Mouse (Mus musculus): ENCODE measurements at regions not wholly inside any gene's neighbourhood (a gene's known extent, or its start where the extent isn't known, plus 50 kb on each side); places are given as distances from the start of the nearest gene placed in this dataset.
"Not testable (repeated sequence)": the region's sequence is repeated elsewhere in the genome, so short reads cannot be mapped to it uniquely, and the experiment has no call there.

DNA sequence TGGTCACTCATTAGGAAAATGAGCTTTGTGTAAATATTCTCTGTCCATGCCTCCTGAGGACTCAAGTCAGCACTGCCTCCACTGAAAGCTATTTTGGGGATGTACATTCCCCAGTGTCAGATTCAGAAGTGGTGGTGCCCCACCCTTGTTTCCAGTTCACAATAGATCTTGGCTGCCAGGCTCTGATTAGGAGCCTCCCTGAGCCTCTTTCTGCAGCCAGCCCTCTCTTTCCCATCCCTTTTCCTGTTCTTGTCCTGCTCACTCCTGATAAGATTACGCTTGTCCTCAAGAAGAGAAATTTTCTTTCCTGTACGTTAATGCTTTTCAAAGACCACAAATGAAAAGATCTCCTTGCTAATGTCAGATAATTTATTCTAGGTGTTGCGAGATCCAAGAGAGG is 465.2 kb downstream of the Ets1 start:
- intact Hi-C loops (cut with DNase I; ENCODE audit: low total_unique reads): no loop called here
- no peak for DNase-seq

DNA sequence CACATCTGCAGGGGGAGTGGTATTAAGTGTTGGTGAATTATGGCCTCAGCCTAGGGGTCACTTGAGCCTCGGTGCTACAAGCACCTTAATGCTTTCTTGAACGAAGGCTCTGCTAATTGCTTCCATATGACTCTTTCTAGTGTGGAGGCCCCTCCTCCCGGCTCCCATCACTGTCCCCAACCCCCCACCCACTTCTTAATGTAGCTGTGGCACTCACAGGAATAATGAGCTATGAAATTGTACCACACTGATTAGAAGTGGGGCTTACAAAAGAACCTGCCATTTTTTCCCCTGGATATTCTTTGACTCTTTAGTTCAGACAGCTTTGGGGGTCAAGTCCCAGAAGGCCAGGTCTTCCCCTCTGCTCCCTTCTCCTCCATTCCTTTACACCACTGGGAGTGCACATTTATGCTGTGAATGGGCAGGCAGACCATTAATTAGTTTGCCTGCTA is 468.6 kb downstream of the Ets1 start:
- intact Hi-C loops (cut with DNase I; ENCODE audit: low total_unique reads): no loop called here
- DNase-seq: no peak

DNA sequence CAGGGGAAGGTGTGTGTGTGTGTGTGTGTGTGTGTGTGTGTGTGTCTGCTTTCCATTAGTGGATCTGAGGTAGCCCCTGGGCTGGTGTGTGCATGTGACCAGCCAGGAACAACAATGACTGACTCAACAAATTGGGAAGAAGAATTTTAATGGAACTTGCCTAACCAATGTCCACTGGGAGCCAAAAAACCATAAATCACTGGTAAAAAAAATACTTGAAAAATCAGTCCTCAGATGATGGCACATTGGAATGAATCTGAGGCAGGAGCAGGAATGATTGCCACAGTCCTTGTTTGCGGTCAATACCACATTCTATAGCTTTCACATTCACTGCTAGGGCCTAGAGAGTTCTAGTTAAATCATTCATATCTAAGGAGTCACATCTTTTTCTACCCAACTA is 487.8 kb downstream of the Ets1 start:
- intact Hi-C loops (cut with DNase I; ENCODE audit: low total_unique reads): no loop called here

DNA sequence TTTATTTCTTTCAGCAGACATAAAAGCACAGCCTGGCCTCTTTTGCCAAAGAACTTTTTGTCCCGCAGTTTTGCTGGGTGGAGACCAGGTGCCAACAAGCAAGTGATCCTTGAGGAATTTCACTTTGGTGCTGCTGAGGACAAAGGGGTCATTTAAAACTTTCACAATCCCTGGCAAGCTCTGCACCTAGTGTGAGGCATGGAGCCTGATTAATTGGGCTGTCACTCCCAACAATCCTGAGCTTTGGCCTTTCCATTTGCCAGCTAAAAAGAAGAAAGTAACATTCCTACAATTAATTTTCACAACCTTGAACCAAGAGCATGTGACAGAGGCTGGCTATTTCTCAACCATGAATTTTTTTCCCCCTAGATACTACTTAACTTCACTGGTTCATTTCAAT is 516.2 kb downstream of the Ets1 start:
- DNase-seq: no peak
- intact Hi-C loops (cut with DNase I; ENCODE audit: low total_unique reads): no loop called here

More for the DNA sequence above, 487.8 kb downstream of the Ets1 start:
- no peak for DNase-seq

DNA sequence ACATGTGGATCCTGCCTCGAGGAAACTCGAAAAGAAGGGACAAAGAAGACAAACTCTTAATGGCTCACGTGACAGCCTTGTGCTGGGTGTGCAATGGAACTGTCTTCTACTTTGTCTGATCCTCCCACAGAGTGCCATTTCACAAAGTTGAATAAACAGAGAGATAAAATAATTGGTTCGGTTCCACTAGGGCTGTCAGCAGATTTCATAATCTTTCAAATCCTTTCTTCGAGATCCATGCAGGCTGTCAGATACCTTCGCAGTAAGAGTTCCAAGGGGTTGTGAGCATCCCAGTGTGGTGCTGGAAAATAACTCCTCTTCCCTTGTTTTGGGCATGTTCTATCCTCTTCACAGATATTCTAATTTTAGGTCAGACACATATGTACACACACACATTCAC is 532.1 kb downstream of the Ets1 start:
- intact Hi-C loops (cut with DNase I; ENCODE audit: low total_unique reads): no loop called here
- no peak for DNase-seq

DNA sequence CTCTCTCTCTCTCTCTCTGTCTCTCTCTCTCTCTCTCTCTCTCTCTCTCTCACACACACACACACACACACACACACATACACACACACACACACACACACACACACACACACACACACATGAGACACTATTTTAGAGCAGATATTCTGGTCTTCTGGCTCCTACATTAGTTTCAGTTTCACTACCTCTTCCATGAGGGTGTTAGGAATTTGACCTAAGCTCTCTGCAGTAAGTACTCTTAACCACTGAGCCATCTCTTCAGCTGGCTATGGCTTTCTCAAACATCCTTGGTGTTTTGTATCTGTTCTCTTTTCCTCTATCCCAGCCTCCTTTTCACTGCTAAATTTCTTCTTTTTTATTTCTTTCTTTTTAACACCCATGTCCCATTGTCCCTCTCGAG is 533.1 kb downstream of the Ets1 start:
- DNase-seq; intact Hi-C loops (cut with DNase I; ENCODE audit: low total_unique reads): not testable (repeated sequence)

DNA sequence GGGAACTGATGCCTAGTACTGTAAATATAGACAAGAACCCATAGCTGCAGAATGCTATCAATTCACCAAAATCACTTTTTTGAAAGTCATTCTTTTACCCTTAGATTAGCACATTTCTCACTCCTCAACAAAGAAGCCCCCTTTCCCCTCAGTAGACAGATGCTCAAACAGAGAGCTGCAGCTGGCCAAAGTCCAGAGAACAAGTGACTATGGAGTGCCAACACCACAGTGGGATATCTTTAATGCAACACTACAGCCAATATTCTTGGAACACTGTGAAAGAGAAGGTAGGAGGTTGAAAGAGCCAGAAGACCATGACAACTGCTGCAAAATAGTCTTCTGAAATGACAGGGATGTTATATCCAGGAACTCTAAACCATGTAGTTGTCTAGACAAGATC is 544.0 kb downstream of the Ets1 start:
- DNase-seq: no peak
- intact Hi-C loops (cut with DNase I; ENCODE audit: low total_unique reads): no loop called here

DNA sequence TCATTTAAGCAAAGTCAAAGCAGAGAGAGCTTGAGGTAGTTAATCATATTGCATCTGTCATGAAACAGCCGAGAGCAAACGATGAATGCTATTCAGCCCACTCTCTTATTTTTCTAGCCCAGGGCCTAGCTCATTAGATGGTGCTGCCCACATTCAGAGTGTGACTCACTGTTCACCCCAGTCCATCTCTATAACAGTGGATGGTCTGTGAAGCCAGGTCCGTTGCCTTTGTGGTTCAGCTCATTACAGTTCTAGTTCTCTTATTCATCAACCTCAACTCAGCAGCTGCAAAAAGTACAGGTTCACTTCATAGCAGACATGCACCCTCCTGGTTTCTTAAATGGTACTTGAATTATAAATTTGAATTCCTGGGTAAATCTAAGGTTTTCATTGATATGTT is 551.2 kb downstream of the Ets1 start:
- intact Hi-C loops (cut with DNase I; ENCODE audit: low total_unique reads): no loop called here
- DNase-seq: no peak

DNA sequence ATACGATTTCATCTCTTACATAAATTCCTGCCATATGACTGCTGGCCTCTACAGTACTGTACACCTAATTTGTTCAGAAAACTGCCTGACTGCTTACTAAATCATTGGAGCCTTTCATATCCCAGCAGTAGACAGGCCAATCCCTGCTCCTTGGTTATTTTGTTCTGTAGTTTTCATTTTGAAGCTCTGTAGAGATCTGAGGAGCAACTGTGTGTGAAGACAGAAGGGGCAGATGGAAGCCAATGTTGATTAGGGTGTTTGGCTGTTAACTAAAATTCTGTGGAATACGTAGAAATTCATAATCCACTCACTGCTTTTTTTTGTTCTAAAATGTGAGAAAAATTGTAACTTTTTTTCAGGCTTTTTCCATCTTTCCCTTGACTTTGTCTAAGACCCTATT is 573.1 kb downstream of the Ets1 start:
- intact Hi-C loops (cut with DNase I; ENCODE audit: low total_unique reads): no loop called here
- DNase-seq: no peak

DNA sequence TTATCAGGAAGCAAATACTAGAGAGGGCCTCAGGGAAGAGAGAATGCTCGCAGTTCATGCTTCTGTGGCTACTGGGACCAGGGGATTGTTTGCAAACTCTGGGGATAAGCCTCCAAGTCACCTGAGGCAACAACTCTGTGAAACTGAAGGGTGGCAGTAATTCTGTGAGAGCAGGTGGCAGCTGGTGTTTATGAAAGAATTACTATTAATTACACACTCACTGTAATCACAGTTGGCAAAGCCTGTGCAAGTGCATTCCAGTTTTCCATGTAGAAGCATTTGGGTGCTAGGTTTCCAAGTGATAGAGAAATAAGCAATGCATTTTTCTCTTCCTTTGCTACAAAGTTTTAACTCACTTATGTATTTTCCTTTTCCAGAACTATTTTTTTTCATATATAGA is 578.5 kb downstream of the Ets1 start:
- intact Hi-C loops (cut with DNase I; ENCODE audit: low total_unique reads): no loop called here
- DNase-seq: no peak

DNA sequence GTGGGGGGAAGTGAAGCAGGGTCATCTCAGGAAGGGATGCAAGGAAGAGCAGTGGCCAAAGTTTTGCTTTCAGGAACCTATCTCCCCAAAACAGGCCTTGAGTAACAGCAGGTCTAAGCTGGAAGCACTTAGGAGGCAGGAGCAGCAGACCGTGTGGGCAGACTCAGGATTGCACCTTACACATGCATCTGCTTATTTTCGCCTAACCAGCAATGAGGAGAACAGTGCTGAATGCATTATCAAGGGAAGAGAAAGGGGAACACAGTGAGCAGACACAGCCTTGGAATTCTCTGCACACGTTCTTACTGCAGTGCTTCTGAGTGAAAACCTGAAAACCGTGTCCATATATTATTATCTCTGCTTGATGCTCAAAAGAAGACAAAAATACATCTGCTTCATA is 585.0 kb downstream of the Ets1 start:
- intact Hi-C loops (cut with DNase I; ENCODE audit: low total_unique reads): no loop called here
- DNase-seq: no peak

DNA sequence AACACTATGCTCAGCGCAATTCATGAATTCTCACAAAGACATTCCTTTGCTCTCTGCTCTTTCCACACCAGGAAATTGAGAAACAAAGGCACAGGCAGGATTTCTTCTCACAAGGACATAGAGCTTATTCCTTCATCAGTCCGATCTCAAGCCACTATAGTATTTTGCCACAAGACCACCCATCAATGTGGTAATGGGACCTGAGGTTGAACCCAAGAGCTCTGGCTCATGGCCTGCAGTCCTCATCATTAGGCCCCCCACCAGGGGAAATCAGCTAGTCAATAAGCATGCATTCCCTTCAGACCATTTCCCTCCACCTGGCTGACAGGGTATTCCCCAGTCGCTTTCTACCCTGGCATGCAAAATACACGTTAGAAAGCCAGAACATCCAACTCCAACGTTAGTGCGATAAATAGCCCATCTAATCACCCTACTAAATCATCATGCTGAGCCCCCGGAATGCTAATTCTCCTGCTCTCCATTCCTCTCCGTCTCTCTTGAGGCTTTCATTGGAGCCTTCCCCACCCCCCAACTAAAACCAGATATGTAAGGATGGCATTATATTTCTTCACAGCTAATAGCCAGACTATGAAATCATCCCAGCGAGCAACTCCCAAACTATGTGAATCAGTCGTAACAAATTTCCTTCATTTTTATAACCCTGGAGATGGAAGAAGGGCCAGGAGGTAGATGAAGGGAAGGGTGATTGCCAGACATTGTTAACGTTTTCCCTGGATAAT is 586.2 kb downstream of the Ets1 start:
- DNase-seq: no peak
- intact Hi-C loops (cut with DNase I; ENCODE audit: low total_unique reads): no loop called here

DNA sequence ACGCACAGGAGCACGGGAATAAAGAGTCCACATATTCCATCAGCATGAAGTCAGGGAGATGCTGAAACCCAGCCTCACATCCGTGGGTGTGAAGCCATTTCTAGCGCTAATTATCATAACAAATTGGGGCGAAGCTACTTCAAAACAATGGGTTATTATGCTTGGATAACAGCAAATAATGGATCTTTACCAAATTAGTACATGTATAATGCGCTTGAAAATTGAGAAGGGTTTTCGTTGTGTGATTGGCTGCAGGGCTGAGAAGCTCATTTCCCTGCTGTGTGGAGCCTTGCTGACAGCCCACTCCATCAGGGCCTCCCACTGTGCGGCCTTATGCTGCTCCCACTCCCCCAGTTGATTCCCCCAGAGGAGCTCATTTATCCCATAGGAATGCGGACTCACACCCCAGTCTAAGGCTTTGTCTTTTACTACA is 597.7 kb downstream of the Ets1 start:
- no peak for DNase-seq
- intact Hi-C loops (cut with DNase I; ENCODE audit: low total_unique reads): loop anchor here (5.0 kb wide), 1 partner anchor 306 kb away; no protein-coding TSS in a partner anchor

DNA sequence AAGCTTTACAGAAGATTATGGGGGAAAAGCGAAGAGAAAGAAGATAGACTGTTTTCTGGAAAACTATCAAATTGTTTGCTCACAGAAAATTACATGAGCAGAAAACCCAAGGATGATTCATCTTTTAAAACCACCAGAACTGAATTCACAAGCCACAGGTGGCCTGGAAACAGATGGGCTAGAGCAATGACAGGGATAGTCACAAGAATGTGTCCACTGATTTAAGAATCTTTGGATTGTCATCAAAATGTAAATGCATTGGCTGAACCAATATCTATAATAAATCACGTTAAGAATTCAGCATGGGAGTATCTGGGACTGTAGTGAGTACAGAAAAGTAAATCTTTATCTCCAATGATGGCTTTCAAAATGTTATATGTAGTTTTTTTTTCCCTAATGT is 602.2 kb downstream of the Ets1 start:
- DNase-seq: no peak
- intact Hi-C loops (cut with DNase I; ENCODE audit: low total_unique reads): no loop called here

DNA sequence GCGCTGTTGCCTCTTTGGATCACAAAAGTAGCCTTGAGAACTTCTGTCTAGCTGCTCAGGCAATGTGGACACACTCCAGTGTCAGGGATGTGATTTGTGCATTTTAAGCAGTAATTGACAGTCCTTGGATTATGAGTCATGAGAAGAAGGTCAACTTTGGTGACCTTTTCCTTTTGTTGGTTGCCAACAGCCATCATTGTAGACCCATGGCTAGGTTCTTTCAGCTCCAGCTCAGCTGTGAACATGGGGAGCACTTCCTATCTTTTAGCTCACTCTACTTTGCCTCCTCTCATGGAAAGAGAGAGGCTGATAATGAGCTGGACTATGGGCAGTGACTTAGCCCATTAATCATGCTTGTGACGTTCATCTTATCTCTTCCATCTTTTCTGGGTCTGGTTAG is 602.8 kb downstream of the Ets1 start:
- DNase-seq: no peak
- intact Hi-C loops (cut with DNase I; ENCODE audit: low total_unique reads): no loop called here

DNA sequence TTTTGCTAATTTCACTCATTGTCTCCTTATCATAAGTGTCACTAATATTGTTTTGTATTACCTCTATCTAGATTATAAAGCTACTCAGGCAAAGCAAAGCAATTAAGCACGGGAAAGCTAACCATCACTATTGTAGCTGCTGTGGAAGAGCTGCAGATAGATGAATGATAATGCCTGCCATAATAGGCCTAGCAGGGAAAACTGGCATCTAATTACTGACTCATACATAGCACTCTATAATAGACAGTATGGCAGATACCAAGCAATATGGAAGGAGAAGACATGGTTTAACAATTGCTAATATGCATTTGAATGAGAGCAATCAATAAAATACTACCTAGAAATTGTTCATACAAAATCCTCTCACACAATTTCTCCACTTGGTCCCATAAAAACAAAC is 604.5 kb downstream of the Ets1 start:
- intact Hi-C loops (cut with DNase I; ENCODE audit: low total_unique reads): loop anchor here (10.0 kb wide), 1 partner anchor 836 kb away; no protein-coding TSS in a partner anchor
- DNase-seq: no peak

DNA sequence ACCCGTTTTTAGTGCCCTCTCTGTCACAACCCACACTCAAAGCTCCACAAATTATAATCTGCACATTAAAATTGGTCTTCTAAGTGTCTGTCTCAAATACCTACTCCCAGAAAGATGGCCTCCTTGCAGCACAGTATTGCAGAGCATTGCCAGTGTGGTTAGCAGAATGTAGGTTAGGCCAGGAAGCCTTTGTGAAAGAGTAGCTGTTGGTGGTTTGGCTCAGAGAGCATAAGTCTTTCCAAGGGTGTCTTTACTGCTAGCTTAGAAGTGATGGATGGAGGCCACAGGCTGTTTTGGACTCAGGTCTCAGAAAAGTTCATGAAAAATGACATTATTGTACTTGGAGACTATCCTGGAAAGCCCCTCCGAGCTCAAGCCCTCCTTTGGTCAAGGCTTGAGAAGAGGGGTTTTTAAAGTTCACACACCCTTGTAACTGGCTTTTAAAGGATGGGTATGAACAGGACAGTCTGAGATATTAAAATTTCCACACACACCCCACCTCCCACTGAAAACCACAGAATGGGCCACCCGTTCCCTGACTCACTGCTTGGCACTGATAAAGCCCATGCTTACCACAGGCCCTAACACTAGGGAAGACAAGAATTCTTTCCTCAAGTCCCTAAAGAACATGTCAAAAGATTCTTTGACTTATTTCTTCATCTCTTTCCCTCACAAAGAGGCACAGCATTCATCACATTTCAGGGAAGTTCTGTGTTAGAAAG is 605.1 kb downstream of the Ets1 start:
- intact Hi-C loops (cut with DNase I; ENCODE audit: low total_unique reads): loop anchor here (10.0 kb wide), 1 partner anchor 836 kb away; no protein-coding TSS in a partner anchor
- no peak for DNase-seq

DNA sequence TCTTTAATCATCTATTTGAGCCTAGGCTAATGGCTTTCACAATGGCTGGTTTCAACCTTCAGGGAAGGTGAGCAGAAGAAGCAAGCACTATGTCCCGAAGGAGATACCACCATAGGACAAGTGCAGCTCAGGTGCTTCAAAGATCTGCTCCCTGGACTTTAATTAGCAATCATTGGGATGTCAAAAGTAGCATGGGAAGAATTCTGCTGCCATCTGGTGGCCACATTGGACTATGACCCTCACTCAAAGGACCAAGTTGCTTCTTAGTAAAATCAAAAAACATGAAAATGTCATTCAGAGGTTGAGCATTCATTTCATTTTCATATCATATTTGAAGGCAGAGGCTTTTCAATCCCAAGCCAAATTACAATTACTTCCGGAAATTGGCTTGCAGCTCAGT is 610.9 kb downstream of the Ets1 start:
- DNase-seq: no peak
- intact Hi-C loops (cut with DNase I; ENCODE audit: low total_unique reads): loop anchor here (5.0 to 10.0 kb wide), 2 partner anchors 660 to 842 kb away; no protein-coding TSS in a partner anchor

DNA sequence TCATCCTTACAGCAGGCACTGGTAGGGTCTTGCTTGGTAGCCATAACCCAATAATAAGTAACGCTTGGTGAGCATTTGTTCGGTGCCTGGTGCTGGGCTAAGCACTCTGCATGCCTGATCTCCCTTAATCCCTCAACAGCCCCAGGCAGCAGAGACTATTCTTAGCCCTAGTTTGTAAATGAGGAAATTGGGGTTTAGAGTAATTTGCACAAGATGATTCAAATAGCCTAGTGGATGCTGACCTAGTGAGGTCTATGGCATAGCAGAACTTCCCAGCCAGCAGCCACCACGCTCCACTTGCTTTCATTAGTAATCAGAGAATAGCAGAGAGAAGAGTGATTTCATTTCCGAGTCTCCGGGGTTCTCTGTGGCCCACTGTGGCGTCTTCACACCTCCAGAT is 622.2 kb downstream of the Ets1 start:
- intact Hi-C loops (cut with DNase I; ENCODE audit: low total_unique reads): no loop called here
- DNase-seq: no peak

DNA sequence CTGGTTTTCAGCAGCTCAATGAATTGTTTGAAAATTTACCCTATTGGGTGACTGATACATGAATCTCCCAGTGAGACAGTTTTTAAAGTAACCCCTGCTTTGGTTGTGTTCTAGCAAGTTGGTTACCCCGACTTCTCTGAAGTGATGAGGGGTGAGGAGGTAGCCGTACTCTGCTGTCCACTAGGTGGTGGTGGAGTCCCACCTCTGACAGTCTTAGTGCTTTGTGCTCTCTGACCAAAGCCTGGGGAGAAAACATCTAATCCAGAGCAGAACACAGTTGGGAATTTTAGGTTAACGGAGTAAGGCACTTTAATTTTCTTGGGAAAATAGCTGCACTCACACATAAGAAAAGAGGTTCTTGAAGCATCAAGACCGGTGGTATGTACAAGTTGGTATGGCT is 624.1 kb downstream of the Ets1 start:
- intact Hi-C loops (cut with DNase I; ENCODE audit: low total_unique reads): no loop called here
- DNase-seq: peak; percentile 40

DNA sequence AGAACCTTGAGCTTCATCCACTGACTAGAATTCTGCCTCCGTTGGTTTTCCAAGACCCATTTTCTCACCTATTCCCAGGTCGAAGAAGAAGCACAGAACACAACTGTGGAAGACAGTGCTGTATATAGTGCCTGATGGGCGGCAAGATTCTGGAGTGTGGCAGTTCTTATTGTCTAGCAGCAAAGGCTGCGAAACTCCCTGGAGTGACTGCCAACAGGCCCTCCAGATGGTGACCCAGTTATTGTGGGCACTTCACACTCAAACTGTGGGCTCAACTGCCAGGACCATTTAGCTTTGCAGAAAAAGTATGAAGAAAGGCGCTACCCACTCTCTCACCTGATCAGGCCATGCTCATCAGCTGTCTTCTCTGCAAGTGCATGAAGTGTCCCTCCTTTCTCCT is 653.4 kb downstream of the Ets1 start:
- intact Hi-C loops (cut with DNase I; ENCODE audit: low total_unique reads): no loop called here
- DNase-seq: no peak

All from gastrocnemius, postnatal 14 days (tissue).